Mouse (Mus musculus) bone marrow macrophage, adult 2 months (primary cell): Measurements from ENCODE around the gene Myo7a.

Experiments
- CTCF ChIP-seq: IDR thresholded peaks from 2 replicates; pipeline ENCODE4 v1.5.1; 2012; ENCODE audit warnings: low read depth, mild to moderate bottlenecking, low read length, moderate library complexity
- POLR2A ChIP-seq: IDR thresholded peaks from 2 replicates; pipeline ENCODE4 v1.6.1; 2012; ENCODE audit warnings: mild to moderate bottlenecking, low read depth, low read length, borderline replicate concordance

DNA sequence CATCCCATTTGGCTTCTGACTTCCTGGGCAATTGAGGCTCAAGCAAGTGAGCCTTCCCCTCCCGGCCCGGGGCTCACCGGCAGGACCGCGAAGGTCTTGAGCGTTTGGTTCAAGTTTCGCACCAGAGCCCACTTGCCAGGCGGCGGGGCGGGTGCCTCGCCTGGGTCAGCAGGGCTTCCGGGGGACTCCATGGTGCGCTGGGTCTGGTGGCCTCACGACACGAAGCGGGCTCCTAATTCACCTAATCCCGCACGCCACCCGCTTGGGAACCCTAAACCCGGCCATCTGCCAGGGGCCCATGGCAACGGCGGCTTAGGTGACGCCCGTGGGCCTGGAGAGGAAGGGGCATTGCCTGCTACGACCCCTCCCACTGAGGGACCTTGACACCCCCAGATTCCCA lies 8.1 kb downstream of the Myo7a start:
- TF ChIP-seq CTCF (no peak), POLR2A (no peak)
